Mouse (Mus musculus): Measurements from ENCODE around the gene Hspbap1.

Gene Hspbap1

DNA sequence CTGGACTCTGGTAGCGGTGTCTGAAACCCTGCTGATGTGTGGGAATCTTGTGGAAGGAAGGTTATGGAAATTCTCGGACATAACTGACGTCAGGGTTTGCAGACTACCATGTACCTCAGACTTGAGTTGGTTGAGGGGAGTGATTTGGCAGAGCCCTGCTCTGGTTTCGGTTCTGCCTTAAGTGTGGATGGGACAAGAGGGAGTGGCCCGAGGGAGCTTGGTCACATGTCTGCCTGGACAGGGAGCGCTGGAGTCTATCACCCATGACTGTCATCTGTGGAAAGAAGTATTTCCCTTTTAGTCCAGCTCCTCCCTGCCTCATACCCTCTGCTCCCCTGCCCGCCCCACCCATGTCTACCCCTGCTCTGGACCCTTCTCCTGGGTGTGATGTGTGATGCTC lies 32.0 kb downstream of the Hspbap1 start:
- no peak for DNase-seq (ENCODE audit: low spot score)

DNA sequence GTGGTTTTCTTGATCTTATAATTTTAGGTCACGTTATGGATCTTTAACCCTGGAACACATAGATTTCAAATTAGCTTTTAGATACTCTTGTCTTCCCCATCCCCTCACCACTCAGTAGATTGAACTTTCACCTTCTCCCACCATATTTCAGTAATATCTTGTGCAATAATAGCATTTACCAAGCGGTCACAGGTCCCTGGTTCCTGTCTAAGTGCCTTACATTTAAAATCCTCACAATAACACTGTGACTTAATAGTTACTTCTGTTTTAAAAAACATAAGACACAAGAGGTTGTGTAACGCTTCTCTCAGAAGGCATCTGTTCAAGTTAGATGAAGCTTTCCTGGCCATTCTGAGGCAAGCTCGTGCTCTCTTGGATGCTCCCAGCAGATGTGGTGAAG lies 33.5 kb downstream of the Hspbap1 start:
- no peak for DNase-seq (ENCODE audit: low spot score)

DNA sequence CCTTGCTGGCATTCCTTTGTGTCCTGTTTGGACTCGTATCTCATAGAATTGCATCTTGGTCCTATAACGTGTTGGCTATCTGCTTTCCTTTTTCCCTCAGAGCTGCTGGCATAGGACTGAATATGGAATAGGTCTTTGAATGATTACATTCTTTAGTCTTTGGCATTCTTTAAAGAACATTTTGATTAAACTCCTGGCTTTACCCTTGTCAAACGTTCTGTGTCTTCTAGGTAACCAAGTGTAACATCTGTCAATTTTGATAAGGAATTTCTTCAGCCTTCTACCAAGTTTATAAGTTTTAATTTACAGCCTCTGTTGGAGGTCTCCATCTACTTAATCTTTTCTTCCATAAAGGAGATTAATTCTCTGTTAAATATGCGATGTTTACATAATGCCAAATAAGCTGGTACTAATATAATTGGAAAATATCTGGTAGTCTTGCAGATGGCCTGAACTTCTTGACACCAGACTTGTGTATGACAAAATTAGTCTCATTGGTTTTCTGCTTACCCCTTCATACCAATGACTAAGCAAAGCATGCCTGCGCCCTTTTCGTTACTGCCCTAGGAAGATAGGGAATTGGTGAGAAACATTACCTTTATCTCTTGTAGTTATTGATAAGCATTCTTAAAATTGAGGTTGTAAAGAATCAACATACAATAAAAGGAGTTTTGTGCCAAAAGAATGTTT lies 36.9 kb downstream of the Hspbap1 start:
- DNase-seq (ENCODE audit: low spot score) = no peak

DNA sequence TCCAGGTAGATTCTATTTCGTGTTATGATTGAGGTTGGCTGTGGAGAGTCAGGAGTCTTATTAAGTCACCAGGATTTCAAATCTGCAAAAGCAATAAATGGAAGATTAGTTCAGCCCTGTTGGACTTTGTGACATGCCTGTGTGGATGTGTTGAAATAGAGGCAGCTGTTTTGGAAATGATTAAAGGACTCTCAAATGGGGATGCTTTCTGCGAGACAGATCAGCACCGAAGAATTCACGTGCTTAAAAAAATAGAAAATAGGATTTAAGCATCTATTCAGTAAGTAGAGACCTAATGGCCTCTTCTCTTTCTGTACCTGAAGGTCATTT lies 37.5 kb downstream of the Hspbap1 start:
- no peak for DNase-seq (ENCODE audit: low spot score)

DNA sequence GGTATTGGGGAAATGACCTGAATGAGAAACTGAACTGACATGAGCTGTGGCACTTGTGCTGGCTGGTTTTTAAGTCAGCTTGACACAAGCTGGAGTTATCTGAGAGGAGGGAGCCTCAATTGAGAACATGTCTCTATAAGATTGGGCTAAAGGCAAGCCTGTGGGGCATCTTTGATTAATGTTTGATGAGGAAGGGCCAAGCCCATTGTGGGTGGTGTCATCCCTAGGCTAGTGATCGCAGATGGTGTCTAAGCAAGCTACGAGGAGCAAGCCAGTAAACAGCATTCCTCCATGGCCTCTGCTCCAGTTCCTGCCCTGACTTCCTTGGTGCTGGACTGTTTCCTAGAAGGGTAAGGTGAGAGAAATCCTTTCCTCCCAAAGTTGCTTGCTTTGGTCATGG lies 38.7 kb downstream of the Hspbap1 start:
- no peak for DNase-seq (ENCODE audit: low spot score)

DNA sequence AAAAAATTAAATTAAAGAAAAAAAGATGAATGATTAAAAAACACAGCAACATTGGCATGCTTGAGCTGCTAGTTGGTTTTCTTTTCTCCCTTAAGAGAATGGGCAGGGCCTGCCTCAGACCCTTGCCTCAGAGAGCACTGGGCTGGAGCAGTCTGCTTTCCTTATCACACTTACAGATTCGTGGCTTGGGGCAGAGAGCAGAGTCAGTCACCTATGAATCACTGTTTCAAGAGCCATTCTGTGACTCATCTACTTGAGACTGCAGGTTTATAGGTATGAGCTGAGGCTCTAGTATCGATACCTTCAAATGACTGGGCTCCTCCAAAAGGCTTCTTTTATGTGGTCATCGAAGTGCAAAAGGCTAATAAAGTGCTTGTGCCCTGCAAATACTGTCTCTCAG lies 42.9 kb downstream of the Hspbap1 start:
- no peak for DNase-seq (ENCODE audit: low spot score)

DNA sequence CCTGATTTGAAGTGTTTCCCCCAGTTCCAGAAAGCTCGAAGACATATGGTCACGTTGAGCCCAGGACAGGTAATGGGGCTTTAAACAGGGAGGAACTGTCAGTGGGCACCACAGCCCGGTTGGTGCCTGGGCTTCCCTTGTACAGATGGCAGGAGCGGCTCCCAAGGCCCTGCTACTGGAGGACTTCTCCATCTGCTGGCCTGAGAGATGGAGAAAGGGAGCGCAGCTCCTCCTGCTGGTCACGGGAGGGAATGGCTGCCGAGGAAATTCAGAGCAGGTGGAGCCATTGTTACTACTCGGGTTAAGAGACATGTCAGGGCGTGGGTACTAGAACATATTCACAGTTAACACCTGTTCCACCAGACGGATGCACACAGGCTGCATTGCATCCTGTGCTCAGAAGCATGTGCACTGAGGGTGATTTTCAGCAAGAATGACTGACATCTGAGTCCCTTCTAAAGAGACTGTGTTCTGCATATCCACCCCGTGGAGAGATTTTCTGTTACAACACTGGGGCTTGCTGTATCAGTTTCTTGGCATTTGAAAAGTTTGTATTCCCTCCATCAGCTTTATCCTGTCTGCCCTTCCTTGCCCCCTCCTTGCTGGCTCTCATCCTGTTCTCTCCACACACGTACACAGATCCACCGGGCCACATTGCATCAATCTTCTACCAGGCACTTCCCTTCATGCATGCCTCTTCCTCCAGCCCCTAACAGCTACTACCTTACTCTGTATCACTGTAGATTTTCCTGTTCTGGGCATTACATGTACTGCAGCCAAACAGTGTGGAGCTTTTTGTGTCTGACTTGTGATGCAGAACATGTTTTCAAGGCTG lies 47.3 kb downstream of the Hspbap1 start:
- peak; percentile 56 for DNase-seq (ENCODE audit: low spot score)

DNA sequence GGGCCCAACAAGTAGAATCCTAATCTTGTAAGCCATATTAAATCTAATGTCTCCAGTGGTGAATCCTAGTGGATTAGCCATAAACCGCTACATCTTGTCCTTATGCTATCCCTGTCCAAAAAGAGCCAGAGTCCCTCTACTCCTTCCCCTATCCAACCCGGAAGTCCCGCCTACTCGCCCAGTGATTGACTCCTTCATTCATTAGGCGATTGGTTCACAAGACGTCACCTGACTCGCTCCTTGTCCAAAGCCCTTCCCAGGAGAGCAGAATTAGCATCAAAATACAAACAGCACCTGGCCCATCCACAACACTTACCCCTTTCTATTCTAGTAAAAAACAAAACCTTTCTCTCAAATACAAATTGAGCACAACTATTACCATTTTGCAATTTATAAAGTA lies 59.8 kb downstream of the Hspbap1 start:
- no peak for DNase-seq (ENCODE audit: low spot score)

DNA sequence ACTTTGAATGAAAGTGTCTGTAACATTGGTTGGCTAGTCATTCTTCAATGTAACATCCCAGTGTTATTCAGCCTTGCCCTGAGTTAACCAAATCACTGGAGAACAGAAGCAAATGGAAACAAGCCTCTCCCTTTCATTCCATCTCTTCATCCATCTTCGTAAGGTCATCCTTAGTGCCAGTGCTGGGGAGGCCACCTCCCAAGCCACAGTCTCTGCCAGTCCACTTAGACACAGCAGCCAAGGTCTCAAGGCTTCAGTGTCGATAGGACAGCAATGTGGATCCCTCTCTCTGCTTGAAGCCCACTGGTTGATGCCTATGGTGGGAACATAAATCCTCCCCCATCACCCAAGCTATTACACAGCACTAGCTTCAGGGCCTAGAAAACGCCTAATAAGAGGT lies 62.8 kb downstream of the Hspbap1 start:
- DNase-seq (ENCODE audit: low spot score) = no peak

DNA sequence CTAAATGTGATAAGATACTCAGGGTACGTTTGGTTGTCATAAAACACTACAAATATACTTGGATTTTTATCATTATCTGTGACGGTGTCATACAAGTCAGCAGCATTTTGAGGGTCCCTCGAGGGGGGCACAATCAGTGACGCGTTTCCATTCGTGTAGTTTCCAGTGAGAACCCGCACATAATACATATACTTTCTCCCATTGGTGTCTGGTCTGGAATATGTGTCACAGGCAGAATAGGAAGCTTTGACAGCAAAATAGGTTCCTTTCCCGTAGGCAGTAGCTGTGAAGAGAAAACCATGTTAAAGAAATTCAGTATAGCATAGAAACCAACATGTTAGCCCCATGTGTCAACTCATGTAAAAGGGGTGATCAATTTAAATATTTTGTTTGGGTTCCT lies 64.5 kb downstream of the Hspbap1 start:
- DNase-seq (ENCODE audit: low spot score) = no peak

DNA sequence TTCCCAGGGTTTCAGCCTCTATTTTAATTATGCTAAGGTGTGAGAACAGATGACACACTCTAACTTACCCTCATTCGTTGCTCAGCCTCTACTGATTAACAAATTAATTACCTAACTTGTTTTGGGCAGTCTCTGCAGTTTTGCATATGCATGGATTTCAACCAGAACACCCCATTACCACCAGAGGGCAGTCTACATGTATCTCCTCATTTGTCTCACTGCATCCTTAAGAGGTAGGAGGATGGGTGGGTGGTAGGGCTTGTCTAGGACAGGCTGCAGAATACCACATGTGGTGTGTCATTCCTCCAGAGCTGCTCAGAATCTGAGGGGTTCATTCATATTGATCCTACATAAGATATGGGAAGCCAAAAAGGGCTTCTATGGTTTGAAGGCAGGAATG lies 69.5 kb downstream of the Hspbap1 start:
- no peak for DNase-seq (ENCODE audit: low spot score)

DNA sequence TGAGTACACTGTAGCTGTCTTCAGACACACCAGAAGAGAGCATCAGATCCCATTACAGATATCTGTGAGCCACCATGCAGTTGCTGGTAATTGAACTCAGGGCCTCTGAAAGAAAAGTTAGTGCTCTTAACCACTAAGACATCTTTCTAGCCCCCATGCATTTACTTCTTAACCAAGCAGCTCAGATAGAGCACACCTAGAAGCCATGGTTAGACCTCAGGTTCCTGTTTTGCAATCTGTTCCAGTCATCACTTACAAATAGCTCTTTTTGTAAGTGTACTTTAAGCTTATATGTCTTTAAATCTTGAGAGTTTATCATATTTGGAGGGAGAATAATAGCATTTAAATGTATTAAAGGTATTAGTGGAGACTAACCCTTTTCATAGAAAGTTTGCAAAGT lies 77.0 kb downstream of the Hspbap1 start:
- no peak for DNase-seq (ENCODE audit: low spot score)

DNA sequence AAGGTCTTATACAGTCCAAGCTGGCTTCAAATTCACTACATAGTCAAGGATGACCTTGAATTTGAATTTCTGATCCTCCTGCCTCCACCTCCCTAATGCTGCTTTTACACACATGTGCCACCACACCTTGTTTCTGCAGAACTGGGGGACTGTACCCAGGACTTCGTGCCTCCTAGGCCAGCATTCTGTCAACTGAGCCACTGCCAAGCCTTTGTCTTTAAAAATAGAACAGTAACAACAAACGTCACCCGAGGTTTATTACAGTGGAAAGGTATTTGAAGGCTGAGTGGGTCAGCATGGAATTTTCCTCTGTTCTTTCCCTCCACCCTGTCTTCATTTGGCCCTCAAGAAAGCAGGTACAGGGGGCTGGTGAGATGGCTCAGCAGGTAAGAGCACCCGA lies 85.7 kb downstream of the Hspbap1 start:
- DNase-seq (ENCODE audit: low spot score) = no peak

DNA sequence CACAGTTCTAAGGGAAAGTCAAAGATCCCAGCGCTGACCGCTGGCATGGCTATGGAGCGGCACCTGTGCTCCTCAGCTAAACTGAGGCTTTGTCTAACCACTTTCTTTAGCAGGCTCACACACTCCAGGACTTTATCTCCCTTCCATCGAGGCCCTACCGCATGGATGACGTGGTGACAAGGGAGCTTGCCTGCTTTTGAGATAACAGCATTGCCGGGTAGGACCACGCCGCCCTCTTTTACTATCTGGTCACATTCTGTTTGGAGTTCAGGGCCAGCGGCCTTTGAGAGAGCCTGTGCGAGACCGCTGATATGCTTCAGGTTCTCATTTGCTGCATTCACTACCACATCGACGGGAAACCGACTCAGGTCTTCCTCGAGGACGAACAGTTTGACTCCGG lies 86.6 kb downstream of the Hspbap1 start:
- no peak for DNase-seq (ENCODE audit: low spot score)

DNA sequence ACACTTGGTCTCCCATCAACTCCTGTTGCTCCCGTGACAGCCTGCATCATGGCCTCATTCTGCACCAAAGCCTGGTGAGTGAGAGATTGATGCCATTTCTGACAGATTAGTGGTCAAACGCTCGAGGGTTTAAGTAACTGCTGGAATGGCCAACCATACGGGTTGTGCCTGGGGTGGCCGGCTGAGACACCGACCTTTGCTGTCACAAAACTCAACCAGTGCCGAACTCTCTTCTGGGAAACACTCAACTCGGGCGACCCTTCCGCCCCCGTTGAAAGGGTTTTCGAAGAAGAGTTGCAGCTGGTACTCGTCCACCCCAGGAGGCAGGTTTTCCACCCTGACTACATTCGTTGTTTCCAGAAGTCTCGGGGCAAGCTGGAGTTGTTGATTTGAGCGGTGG lies 90.1 kb downstream of the Hspbap1 start:
- no peak for DNase-seq (ENCODE audit: low spot score)

DNA sequence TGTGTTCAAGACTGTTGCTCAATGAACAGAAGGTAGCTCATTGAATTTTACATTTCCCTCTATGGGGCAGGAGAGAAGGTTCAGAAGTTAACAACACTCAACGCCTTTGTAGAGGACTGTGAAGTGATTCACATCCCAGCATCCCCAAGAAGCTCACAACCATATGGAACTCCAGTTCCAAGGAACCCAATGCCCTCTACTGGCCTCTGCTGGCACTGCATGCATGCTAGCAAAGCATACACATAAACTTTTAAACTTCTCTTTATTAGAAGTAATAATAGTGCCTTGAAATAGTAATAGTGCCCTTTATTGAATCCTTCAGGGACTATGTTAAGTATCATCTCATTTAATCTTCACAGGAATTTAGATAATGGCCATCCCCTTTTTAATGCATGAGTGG lies 91.9 kb downstream of the Hspbap1 start:
- no peak for DNase-seq (ENCODE audit: low spot score)

DNA sequence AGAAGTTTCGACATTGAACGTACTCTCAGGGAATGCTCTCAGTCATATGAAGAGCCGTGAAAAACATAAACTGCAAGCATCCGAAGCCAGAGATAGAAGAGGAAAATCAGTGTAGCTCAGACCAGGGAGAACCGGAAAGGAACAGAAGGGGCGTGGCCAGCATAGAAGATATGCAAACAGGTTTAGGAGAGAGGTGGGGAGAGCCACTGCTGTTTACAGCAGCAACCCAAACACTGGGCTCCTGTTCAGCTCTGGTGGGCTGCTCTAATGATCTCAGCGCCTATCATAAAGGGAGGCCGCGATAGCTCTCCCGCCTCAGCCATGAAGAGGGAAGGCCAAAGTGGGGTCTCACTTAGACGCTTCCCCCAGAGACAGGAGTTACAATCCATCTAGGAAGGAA lies 97.6 kb downstream of the Hspbap1 start:
- no peak for DNase-seq (ENCODE audit: low spot score)

DNA sequence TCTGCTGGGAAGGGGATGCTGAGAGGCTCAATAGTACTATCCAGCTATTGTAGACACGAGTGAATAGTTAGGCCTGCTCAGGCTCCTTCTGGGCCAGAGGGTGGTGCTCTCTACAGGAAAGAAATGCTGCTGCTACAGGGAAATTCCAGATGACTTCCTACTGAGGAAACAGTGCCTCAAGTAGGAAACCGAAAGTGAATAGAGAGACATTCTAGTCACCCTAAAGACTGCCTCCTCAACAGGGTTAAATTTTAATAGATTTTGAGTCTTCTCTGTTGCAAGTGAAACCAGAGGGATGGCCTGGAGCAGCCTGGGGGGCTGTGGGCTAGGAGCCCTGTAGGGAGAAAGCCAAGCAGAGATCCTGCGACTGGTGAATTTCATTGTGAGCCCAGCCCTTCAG lies 99.0 kb downstream of the Hspbap1 start:
- DNase-seq (ENCODE audit: low spot score) = no peak

DNA sequence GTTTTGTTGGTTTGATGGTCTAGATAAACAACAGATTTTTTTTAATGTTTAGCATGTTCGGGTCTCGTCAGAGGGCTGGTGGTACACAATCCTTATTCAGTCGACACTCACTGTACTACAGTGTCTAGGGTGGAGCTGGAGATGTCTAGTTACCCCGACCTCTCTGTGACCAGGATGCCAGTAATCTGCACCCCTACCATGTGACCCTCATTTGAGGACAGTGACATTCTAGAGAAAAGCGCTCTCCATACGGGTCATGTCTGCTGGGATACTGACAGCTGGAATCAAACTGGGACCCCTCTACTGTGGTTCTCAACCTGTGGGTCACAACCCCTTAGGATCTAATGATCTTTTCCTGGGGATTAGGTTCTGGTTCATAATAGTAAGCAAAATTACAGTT lies 99.5 kb downstream of the Hspbap1 start:
- no peak for DNase-seq (ENCODE audit: low spot score)

DNA sequence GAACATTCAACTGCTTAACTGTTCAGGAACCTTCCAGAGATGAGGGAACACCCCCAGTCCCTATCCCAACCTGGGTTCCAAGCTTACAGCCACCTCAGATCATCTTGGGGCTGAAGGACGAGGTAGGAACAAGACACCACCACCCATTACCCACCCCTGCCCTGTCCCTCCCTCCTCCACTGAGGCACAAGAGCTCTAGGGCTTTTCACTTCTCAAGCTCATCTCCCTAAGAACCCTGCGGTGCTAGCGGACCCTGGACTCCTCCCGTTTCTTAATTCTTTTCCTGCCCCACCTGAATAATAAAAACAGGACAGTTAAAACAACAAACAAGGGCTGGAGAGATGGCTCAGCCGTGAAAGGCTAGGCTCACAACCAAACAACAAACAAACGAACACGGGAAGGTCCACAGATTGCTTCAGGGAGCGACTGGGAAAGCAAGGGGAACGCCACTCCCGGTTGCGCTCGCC lies 100.4 kb downstream of the Hspbap1 start:
- peak; percentile 33 for DNase-seq (ENCODE audit: low spot score)

DNA sequence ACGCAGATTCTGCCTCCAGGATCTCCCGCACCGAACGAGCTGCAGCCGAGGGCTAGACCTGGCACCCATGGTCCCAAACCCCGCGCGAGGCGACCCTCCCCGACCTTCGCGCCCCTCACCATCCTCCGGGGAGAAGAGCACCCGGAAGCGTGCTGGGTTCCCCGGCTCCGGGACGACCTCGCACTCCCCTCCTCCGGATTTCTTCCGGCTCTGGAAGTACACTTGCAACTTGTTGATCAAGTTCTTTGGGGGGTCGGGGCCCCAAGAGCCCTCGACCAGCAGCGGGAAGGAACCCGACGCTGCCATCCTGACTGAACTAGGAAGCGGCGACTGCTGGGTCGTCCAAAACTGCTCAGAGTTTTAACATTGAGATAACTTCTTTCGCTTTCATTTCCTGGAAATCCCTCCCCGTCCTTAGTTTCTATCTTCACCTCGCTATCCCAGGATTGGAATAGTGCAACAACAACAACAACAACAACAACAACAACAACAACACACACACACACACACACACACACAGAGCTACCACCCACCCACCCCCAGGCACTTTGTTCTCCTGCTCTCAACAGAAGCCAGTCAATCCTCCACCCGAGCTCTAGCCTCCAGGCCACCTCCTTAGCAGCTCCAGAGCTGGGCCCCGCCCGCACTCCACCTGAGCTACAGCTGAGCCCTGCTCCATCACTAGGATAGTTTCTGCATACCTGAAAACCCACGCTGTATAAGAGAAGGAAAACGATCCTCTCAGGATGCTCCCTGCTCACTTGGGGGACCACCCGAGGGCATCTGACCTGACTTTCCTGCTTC lies 101.1 kb downstream of the Hspbap1 start, which contains the start of gene Parp14:
Gene Parp14, minus strand, starts transcription at position 497 of the 804 bp plus-strand sequence.
- DNase-seq (ENCODE audit: low spot score) = peak; percentile 20

DNA sequence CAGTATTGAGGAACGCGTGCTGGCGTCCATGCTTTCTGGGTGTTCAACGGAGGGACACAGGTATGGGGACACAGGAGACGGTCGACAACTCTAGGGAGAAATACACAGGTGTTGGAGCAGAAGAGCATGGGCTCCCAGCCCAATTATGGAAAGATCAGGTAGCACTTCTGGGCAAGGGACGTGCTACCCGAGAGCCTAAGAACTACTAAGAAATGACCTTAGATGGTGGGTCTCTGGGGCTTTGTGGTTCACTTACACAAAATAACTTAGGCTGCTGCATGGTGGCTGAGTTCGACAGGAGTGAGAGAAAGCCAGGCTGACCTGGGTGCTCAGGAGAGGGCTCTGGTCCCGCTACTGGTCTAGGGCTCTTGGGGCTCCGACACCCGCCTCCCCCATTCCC lies 101.7 kb downstream of the Hspbap1 start:
- DNase-seq (ENCODE audit: low spot score) = no peak
